Mouse (Mus musculus): Measurements from ENCODE around the gene Abhd8.

Abhd8 gene

GRCm38 (mm10) chr8:71463188-71464033 lies at the start of gene Abhd8:
Abhd8 (minus strand) TSS chr8:71463655.
- peak; percentile 96 for DNase-seq (ENCODE audit: extremely low spot score, low spot score)

- DNase-seq (ENCODE audit: extremely low spot score, low spot score), result no peak
These were observed 48.2 kb upstream of the Abhd8 start, which contains the start of gene Plvap for GRCm38 (mm10) chr8:71511644-71512043. Plvap (minus strand) TSS chr8:71511752.

- DNase-seq (ENCODE audit: extremely low spot score, low spot score), result no peak
These were observed 45.9 kb upstream of the Abhd8 start for GRCm38 (mm10) chr8:71509316-71509715.

GRCm38 (mm10) chr8:71507589-71508104 lies 44.2 kb upstream of the Abhd8 start:
- peak; percentile 75 for DNase-seq (ENCODE audit: extremely low spot score, low spot score)

GRCm38 (mm10) chr8:71505979-71506378 lies 42.5 kb upstream of the Abhd8 start:
- DNase-seq (ENCODE audit: extremely low spot score, low spot score), result no peak

GRCm38 (mm10) chr8:71505326-71505725 lies 41.9 kb upstream of the Abhd8 start:
- DNase-seq (ENCODE audit: extremely low spot score, low spot score), result no peak

GRCm38 (mm10) chr8:71504349-71504748 lies 40.9 kb upstream of the Abhd8 start:
- DNase-seq (ENCODE audit: extremely low spot score, low spot score), result no peak

- DNase-seq (ENCODE audit: extremely low spot score, low spot score), result peak; percentile 47
These were observed 35.6 kb upstream of the Abhd8 start for GRCm38 (mm10) chr8:71498816-71499690.

GRCm38 (mm10) chr8:71497881-71498501 lies 34.5 kb upstream of the Abhd8 start:
- no peak for DNase-seq (ENCODE audit: extremely low spot score, low spot score)

GRCm38 (mm10) chr8:71497077-71497645 lies 33.7 kb upstream of the Abhd8 start:
- DNase-seq (ENCODE audit: extremely low spot score, low spot score), result no peak

GRCm38 (mm10) chr8:71496481-71496880 lies 33.0 kb upstream of the Abhd8 start:
- DNase-seq (ENCODE audit: extremely low spot score, low spot score), result no peak

GRCm38 (mm10) chr8:71495811-71496210 lies 32.4 kb upstream of the Abhd8 start:
- DNase-seq (ENCODE audit: extremely low spot score, low spot score), result no peak

- DNase-seq (ENCODE audit: extremely low spot score, low spot score), result peak; percentile 83
These were observed 31.6 kb upstream of the Abhd8 start for GRCm38 (mm10) chr8:71495039-71495438.

- peak; percentile 89 for DNase-seq (ENCODE audit: extremely low spot score, low spot score)
These were observed 25.0 kb upstream of the Abhd8 start for GRCm38 (mm10) chr8:71488454-71488853.

GRCm38 (mm10) chr8:71487691-71488445 lies 24.4 kb upstream of the Abhd8 start, which contains the start of gene Gtpbp3:
Gtpbp3 (plus strand) TSS chr8:71488103.
- DNase-seq (ENCODE audit: extremely low spot score, low spot score), result peak; percentile 76

GRCm38 (mm10) chr8:71486136-71486529 lies 22.7 kb upstream of the Abhd8 start:
- no peak for DNase-seq (ENCODE audit: extremely low spot score, low spot score)

GRCm38 (mm10) chr8:71485142-71486135 lies 22.0 kb upstream of the Abhd8 start, which contains the start of gene Ano8:
Ano8 (minus strand) TSS chr8:71485963.
- peak; percentile 88 for DNase-seq (ENCODE audit: extremely low spot score, low spot score)

GRCm38 (mm10) chr8:71484736-71485135 lies 21.3 kb upstream of the Abhd8 start:
- DNase-seq (ENCODE audit: extremely low spot score, low spot score), result no peak

- peak; percentile 61 for DNase-seq (ENCODE audit: extremely low spot score, low spot score)
These were observed 20.5 kb upstream of the Abhd8 start for GRCm38 (mm10) chr8:71483932-71484331.
